Mouse (Mus musculus): ENCODE results near the gene Ifi27l2a. TPM values are rescaled to one million over a fixed set of nuclear protein-coding genes. Genes with fewer than 3 reads are reported as not detected.
A peak's percentile ranks its signal among the peaks of the same experiment; 100 is the strongest.
"Not testable (repeated sequence)": the region's sequence is repeated elsewhere in the genome, so short reads cannot be mapped to it uniquely, and the experiment has no call there.

Ifi27l2a gene
- polyA plus RNA-seq (2014; fragmentation: Nextera tagmentation; extraction: Ambion mirVana) = 12.8 TPM in 1 of 2 replicates, not detected in the other

GRCm38 (mm10) chr12:103443524-103443923, at the start of gene Ifi27l2a:
Gene Ifi27l2a (minus strand): TSS chr12:103443680.
- no peak for ATAC-seq (ENCODE audit: low FRiP score, low TSS enrichment)
- WGBS = 66% methylated on average over 3 of the region's 3 CpGs

DNA sequence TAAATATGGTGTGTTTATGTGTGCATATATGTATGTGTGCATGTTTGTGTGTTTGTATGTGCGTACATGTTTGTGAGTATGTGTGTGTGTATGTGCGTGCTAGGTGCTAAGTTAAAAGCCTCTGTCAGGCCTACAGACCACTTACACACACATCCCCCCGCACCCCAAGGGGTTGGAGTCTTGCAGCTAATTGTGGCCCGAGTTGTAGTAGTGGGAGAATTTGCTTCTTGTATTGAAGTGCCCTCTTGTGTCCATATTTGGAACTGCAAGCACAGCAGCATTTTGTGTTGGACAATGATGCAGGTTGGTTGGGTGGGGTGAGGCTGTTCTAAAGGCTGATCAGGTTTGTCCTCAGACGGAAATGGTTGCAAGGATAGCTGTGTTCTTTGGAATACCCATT, 49.3 kb upstream of the Ifi27l2a start:
- Histone ChIP-seq H3K4me3 (replicated peaks; ENCODE audit: low read depth, low read length) (no peak overlapping the region), H3K4me2 (ENCODE audit: low read length) (no peak overlapping the region), H3K27me3 (ENCODE audit: control insufficient read depth, insufficient read depth, low read length) (no peaks in the 10 kb centered on the region), H3K9me3 (ENCODE audit: control insufficient read depth, low read length) (no peaks in the 10 kb centered on the region), H3K36me3 (ENCODE audit: control insufficient read depth, insufficient read depth, low read length) (no peaks in the 10 kb centered on the region), H3K9ac (replicated peaks; ENCODE audit: low read length) (no peak overlapping the region), H3K27ac (replicated peaks; ENCODE audit: low read depth, low read length) (no peak overlapping the region), H3K4me1 (ENCODE audit: control insufficient read depth, insufficient read depth, low read length) (no peaks in the 10 kb centered on the region)
- DNase-seq (peak; percentile 81), ATAC-seq (ENCODE audit: low FRiP score, low TSS enrichment) (no peak)
- WGBS = 37% methylated on average over 5 of the region's 5 CpGs

More at GRCm38 (mm10) chr12:103443524-103443923, at the start of gene Ifi27l2a:
- Histone ChIP-seq H3K36me3 (ENCODE audit: control insufficient read depth, insufficient read depth, low read length) (no peaks in the 10 kb centered on the region), H3K4me2 (ENCODE audit: low read length) (no peak within 1 kb of the TSS), H3K4me1 (ENCODE audit: control insufficient read depth, insufficient read depth, low read length) (no peaks in the 10 kb centered on the region), H3K9ac (replicated peaks; ENCODE audit: low read length) (no peak within 1 kb of the TSS), H3K27me3 (ENCODE audit: control insufficient read depth, insufficient read depth, low read length) (no peaks in the 10 kb centered on the region), H3K27ac (replicated peaks; ENCODE audit: low read depth, low read length) (no peak within 1 kb of the TSS), H3K4me3 (replicated peaks; ENCODE audit: low read depth, low read length) (no peak within 1 kb of the TSS), H3K9me3 (ENCODE audit: control insufficient read depth, low read length) (no peaks in the 10 kb centered on the region)
- no peak for DNase-seq

GRCm38 (mm10) chr12:103491091-103491730, 47.7 kb upstream of the Ifi27l2a start:
- ATAC-seq (ENCODE audit: low FRiP score, low TSS enrichment) = no peak
- no peaks in the 10 kb centered on the region for H3K4me1 ChIP-seq (ENCODE audit: control insufficient read depth, insufficient read depth, low read length)
- H3K27me3 ChIP-seq (ENCODE audit: control insufficient read depth, insufficient read depth, low read length) = no peaks in the 10 kb centered on the region
- no peaks in the 10 kb centered on the region for H3K36me3 ChIP-seq (ENCODE audit: control insufficient read depth, insufficient read depth, low read length)
- no peak overlapping the region for H3K9ac ChIP-seq (replicated peaks; ENCODE audit: low read length)
- H3K4me3 ChIP-seq (replicated peaks; ENCODE audit: low read depth, low read length) = no peak overlapping the region
- no peak overlapping the region for H3K27ac ChIP-seq (replicated peaks; ENCODE audit: low read depth, low read length)
- no peak overlapping the region for H3K4me2 ChIP-seq (ENCODE audit: low read length)
- H3K9me3 ChIP-seq (ENCODE audit: control insufficient read depth, low read length) = no peaks in the 10 kb centered on the region
- WGBS = 83% methylated on average over 3 of the region's 3 CpGs
- no peak for DNase-seq

DNA sequence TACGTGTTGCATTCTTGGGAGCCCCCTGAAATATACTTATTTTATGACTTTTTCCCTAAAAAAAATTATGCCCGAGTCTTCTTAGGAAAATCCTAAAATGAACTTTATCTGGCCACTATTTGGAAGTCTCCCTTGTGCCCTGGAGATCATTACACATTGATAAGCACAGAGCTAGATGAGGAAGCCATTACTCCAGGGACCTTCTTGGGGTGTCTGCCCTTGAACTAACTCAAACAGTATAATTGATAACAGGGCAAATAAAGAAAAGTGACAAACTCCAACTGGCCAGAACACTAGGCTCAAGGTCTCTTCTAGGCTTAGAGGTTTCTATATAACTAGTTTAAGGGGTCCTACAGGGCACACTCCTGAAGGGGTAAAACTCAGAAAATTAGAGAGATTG, 44.3 kb upstream of the Ifi27l2a start:
- H3K4me3 ChIP-seq (replicated peaks; ENCODE audit: low read depth, low read length) = no peak overlapping the region
- H3K4me1 ChIP-seq (ENCODE audit: control insufficient read depth, insufficient read depth, low read length) = no peaks in the 10 kb centered on the region
- no peak overlapping the region for H3K4me2 ChIP-seq (ENCODE audit: low read length)
- DNase-seq (no peak), ATAC-seq (ENCODE audit: low FRiP score, low TSS enrichment) (no peak)
- H3K36me3 ChIP-seq (ENCODE audit: control insufficient read depth, insufficient read depth, low read length) = no peaks in the 10 kb centered on the region
- no peak overlapping the region for H3K27ac ChIP-seq (replicated peaks; ENCODE audit: low read depth, low read length)
- 76% methylated on average over 2 of the region's 2 CpGs for WGBS
- no peaks in the 10 kb centered on the region for H3K27me3 ChIP-seq (ENCODE audit: control insufficient read depth, insufficient read depth, low read length)
- H3K9me3 ChIP-seq (ENCODE audit: control insufficient read depth, low read length) = no peaks in the 10 kb centered on the region
- H3K9ac ChIP-seq (replicated peaks; ENCODE audit: low read length) = no peak overlapping the region

GRCm38 (mm10) chr12:103487276-103487675, 43.8 kb upstream of the Ifi27l2a start:
- H3K9ac ChIP-seq (replicated peaks; ENCODE audit: low read length) = no peak overlapping the region
- no peaks in the 10 kb centered on the region for H3K9me3 ChIP-seq (ENCODE audit: control insufficient read depth, low read length)
- DNase-seq = no peak
- no peaks in the 10 kb centered on the region for H3K36me3 ChIP-seq (ENCODE audit: control insufficient read depth, insufficient read depth, low read length)
- H3K4me2 ChIP-seq (ENCODE audit: low read length) = no peak overlapping the region
- WGBS = 77% methylated on average over 4 of the region's 4 CpGs
- no peaks in the 10 kb centered on the region for H3K27me3 ChIP-seq (ENCODE audit: control insufficient read depth, insufficient read depth, low read length)
- H3K4me3 ChIP-seq (replicated peaks; ENCODE audit: low read depth, low read length) = no peak overlapping the region
- H3K4me1 ChIP-seq (ENCODE audit: control insufficient read depth, insufficient read depth, low read length) = no peaks in the 10 kb centered on the region
- no peak for ATAC-seq (ENCODE audit: low FRiP score, low TSS enrichment)
- H3K27ac ChIP-seq (replicated peaks; ENCODE audit: low read depth, low read length) = no peak overlapping the region

- H3K4me1 ChIP-seq (ENCODE audit: control insufficient read depth, insufficient read depth, low read length) = no peaks in the 10 kb centered on the region
- no peak overlapping the region for H3K9ac ChIP-seq (replicated peaks; ENCODE audit: low read length)
- no peak overlapping the region for H3K4me2 ChIP-seq (ENCODE audit: low read length)
- H3K4me3 ChIP-seq (replicated peaks; ENCODE audit: low read depth, low read length) = no peak overlapping the region
- ATAC-seq (ENCODE audit: low FRiP score, low TSS enrichment) (no peak), DNase-seq (no peak)
- H3K27me3 ChIP-seq (ENCODE audit: control insufficient read depth, insufficient read depth, low read length) = no peaks in the 10 kb centered on the region
- H3K27ac ChIP-seq (replicated peaks; ENCODE audit: low read depth, low read length) = no peak overlapping the region
- H3K9me3 ChIP-seq (ENCODE audit: control insufficient read depth, low read length) = no peaks in the 10 kb centered on the region
- no peaks in the 10 kb centered on the region for H3K36me3 ChIP-seq (ENCODE audit: control insufficient read depth, insufficient read depth, low read length)
- WGBS = 84% methylated on average over 1 of the region's 1 CpGs
These were observed 43.2 kb upstream of the Ifi27l2a start for GRCm38 (mm10) chr12:103486726-103487125.

DNA sequence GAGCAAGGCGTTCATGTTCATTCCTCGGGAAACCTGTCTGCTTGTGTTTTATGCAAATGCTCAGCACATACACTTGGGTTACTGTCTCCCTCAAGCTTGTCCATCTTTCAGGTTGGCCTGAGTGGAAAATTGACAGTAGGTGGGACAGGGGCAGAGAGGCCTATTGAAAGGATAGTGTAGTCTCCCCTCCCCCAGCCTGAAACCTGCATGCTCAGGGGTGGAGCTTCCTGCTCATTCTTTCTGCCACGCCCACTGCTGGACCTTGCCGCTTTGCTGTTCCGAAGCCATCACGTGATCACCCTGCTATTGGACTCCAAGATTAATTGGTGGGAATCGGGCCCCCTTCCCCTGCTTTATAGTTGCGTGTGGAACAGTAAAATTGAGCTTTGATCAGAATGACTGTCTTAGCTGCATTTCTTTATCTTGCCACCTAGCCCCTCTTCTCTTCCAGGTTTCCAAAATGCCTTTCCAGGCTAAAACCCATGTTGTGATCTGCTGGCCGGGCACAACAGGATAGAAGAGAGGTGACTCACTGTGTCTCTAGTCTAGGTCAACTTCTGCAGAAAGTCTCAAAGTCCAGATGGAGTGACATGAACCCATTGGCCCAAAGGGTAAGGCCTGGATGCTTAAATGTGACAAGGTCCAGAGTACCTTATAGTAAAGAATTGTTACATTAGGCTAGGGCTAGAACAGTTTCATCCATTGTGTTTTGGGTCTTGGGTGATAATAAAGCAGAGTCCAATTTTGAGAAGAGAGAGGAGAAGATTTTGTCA, 40.9 kb upstream of the Ifi27l2a start:
- H3K4me3 ChIP-seq (replicated peaks; ENCODE audit: low read depth, low read length); H3K4me2 ChIP-seq (ENCODE audit: low read length); DNase-seq; ATAC-seq (ENCODE audit: low FRiP score, low TSS enrichment); H3K27me3 ChIP-seq (ENCODE audit: control insufficient read depth, insufficient read depth, low read length); H3K27ac ChIP-seq (replicated peaks; ENCODE audit: low read depth, low read length); H3K9me3 ChIP-seq (ENCODE audit: control insufficient read depth, low read length); H3K36me3 ChIP-seq (ENCODE audit: control insufficient read depth, insufficient read depth, low read length); H3K9ac ChIP-seq (replicated peaks; ENCODE audit: low read length); H3K4me1 ChIP-seq (ENCODE audit: control insufficient read depth, insufficient read depth, low read length): not testable (repeated sequence)
- WGBS = 66% methylated on average over 9 of the region's 9 CpGs

DNA sequence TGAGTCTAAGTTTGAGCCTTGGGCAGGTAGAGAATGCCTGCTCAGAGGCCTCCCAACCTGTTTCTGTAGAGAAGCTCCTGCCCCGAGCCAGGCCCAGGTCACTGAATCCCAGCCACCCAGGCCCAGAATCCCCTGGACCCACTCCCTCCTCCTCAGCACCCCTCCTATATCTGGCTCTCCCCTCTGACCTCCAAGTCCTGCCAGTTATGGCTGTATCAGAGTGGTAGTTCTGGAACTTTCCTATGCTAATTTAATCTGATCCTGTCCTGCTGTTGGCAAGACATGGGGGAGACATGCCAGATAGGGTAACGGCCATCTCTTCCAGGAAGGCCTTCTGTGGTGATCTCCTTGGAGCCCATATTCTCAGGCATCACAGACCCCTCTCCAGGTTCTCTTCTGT, 39.3 kb upstream of the Ifi27l2a start:
- no peaks in the 10 kb centered on the region for H3K4me1 ChIP-seq (ENCODE audit: control insufficient read depth, insufficient read depth, low read length)
- H3K4me3 ChIP-seq (replicated peaks; ENCODE audit: low read depth, low read length) = no peak overlapping the region
- 80% methylated on average over 2 of the region's 2 CpGs for WGBS

GRCm38 (mm10) chr12:103481671-103482070, 38.2 kb upstream of the Ifi27l2a start:
- Histone ChIP-seq H3K4me3 (replicated peaks; ENCODE audit: low read depth, low read length) (no peak overlapping the region), H3K27me3 (ENCODE audit: control insufficient read depth, insufficient read depth, low read length) (no peaks in the 10 kb centered on the region), H3K9me3 (ENCODE audit: control insufficient read depth, low read length) (no peaks in the 10 kb centered on the region), H3K27ac (replicated peaks; ENCODE audit: low read depth, low read length) (no peak overlapping the region), H3K9ac (replicated peaks; ENCODE audit: low read length) (no peak overlapping the region), H3K36me3 (ENCODE audit: control insufficient read depth, insufficient read depth, low read length) (no peaks in the 10 kb centered on the region), H3K4me1 (ENCODE audit: control insufficient read depth, insufficient read depth, low read length) (no peaks in the 10 kb centered on the region), H3K4me2 (ENCODE audit: low read length) (no peak overlapping the region)
- DNase-seq = no peak
- WGBS = 82% methylated on average over 5 of the region's 5 CpGs
- no peak for ATAC-seq (ENCODE audit: low FRiP score, low TSS enrichment)

More for the DNA sequence above, 39.3 kb upstream of the Ifi27l2a start:
- H3K9me3 ChIP-seq (ENCODE audit: control insufficient read depth, low read length) = no peaks in the 10 kb centered on the region
- no peaks in the 10 kb centered on the region for H3K36me3 ChIP-seq (ENCODE audit: control insufficient read depth, insufficient read depth, low read length)
- no peaks in the 10 kb centered on the region for H3K27me3 ChIP-seq (ENCODE audit: control insufficient read depth, insufficient read depth, low read length)
- no peak overlapping the region for H3K9ac ChIP-seq (replicated peaks; ENCODE audit: low read length)
- no peak overlapping the region for H3K4me2 ChIP-seq (ENCODE audit: low read length)
- DNase-seq = no peak
- no peak for ATAC-seq (ENCODE audit: low FRiP score, low TSS enrichment)
- H3K27ac ChIP-seq (replicated peaks; ENCODE audit: low read depth, low read length) = no peak overlapping the region
